Mouse (Mus musculus): Measurements from ENCODE around the gene Iqcf5.

DNA sequence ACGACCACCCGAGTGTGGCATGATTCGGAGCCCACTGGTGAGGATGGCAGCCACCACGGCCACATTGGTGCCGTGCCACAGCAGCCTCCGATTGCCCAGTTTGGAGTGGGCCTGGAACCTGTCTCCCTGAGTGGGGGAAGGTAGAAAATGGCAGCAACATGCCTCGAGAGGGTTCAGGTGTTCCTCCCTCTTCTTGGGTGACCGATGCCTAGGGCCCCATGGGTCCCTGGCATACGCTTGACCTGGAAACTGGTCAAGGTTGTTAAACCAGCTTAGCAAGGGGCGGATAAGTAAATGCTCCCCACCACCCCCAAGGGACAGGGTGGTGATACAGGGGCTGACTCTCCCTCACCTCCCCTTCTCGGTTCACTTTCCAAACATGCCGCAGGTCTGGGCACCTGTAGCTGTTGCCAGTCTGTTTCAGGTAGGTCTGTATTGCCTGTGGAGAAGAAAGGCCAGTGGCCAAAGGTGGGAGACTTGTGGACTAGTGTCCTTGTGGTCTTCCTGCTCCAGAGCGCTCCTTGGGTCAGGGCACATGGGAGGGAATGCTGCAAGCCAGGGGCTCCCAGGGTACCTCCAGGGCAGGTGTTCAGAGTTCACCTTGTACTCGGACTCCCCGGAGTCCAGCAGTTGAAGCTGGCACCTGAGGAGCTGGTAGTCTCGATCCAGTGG is 41.2 kb upstream of the Iqcf5 start:
- no peak for TF ChIP-seq CTCF (IDR thresholded peaks at IDR 0.05; ENCODE audit: control insufficient read depth, insufficient read depth, insufficient read length)
- TF ChIP-seq MYOG (IDR thresholded peaks at IDR 0.05; ENCODE audit: control insufficient read depth, extremely low read depth, insufficient read length): no peak
- no peak for TF ChIP-seq USF1 (IDR thresholded peaks at IDR 0.05; ENCODE audit: low read depth)
- no peak for TF ChIP-seq MAX (IDR thresholded peaks at IDR 0.05)
- TF ChIP-seq MYOD1 (IDR thresholded peaks at IDR 0.05; ENCODE audit: control insufficient read depth, insufficient read length, low read depth): no peak
- TF ChIP-seq CEBPB (IDR thresholded peaks at IDR 0.05; ENCODE audit: low read depth): no peak
- TF ChIP-seq FOSL1 (IDR thresholded peaks at IDR 0.05; ENCODE audit: insufficient read depth, low read length, poor library complexity, severe bottlenecking): no peak

Data from C2C12 (cell line).